Mouse (Mus musculus): Measurements from ENCODE around the gene Cfap206.

The Cfap206 gene

GRCm38 (mm10) chr4:34667923-34668322 lies 62.1 kb downstream of the Cfap206 start:
- no peak for DNase-seq

- no peak for DNase-seq
Measured at GRCm38 (mm10) chr4:34661927-34662326, 68.1 kb downstream of the Cfap206 start.

DNA sequence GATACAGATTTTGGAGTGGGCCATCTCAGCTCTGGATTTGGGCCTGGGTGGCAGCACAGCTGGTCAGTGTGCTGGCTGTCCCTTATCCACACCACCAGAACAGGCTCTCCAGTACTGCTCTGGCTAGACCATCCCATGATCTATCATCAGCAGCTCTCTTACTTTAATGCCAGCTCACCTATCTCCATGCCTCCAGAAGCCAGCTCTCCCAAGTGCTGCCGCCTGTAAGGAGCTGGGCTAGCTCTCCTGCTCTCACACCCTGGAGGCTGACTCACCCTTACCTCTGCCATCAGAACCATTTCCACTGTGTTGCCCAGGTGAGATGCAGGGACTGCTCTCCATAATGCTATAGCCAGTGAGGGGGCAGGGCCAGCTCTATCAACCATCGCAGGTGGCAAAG lies 68.5 kb downstream of the Cfap206 start:
- no peak for DNase-seq

DNA sequence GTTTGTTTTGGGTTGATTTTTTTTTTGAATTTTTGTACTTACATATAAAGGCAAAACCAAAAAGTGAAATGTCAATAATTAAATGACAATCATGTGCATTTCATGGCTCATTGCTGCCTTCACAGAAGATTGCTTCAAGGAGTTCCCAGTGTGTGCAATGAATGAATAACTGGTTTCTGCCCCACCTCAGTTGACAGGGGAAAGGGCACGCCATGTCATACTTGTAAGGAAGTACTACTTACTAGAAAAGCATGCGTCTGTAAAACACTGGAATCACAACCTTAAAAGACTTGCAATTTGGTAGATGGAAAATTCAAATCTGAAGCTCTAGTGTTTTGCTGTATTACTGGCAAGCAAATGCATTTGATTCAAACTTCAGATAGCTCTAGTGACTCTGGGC lies 71.0 kb downstream of the Cfap206 start:
- DNase-seq = no peak

DNA sequence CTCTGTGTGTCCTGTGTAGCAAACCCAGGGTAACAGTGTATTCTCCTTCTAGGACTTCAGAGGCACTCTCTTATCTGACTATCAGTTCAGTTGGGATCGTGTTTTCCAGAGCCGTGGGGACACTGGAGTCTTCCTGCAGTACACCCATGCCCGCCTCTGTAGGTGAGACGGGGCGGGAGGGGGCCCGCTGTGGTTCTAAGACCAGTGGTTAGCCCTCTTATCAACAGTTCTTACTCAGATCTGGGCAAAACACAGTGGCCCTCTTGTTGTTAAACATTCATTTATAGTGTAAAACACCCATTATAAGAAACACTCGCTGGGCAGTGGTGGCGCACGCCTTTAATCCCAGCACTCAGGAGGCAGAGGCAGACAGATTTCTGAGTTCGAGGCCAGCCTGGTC lies 73.9 kb downstream of the Cfap206 start:
- DNase-seq = no peak

DNA sequence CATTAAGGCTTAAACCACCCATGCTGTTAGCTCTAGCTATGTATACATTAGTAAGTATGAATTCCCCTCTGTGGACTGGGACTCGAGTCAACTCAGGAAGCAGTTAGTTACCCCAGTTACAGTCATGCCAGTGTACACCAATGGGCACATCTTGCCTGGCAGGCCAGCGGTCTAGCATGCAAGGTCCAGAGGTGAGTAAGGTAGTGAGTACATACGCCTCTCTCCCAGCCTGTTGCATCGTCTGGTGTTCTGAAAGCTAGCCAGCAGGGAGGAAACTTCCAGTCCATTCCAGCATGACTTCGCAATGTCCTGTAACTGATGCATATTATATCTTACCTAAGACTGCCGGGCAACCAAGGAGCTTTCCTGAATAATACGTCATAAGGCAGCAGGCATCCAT lies 76.8 kb downstream of the Cfap206 start:
- no peak for DNase-seq

DNA sequence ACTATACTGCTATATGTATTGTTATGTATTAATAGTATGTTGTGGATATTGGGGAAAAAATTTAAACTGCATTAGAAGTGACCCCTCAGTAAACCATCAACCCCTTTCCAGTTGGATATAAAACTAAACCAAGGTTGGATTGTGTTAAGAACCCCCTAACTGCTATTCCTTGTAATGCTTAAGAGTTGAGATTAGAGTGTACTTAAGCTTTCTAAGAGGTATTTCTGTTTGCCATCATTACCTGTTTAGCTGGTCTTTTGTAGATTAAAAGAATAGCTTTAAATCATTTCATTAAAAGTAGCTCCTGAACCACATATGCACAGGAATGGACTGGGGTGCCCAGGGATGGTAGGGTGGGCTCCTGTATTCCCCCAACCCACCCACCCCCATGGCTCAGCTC lies 85.2 kb downstream of the Cfap206 start:
- DNase-seq = no peak

- no peak for DNase-seq
Measured at GRCm38 (mm10) chr4:34640731-34641130, 89.3 kb downstream of the Cfap206 start.

DNA sequence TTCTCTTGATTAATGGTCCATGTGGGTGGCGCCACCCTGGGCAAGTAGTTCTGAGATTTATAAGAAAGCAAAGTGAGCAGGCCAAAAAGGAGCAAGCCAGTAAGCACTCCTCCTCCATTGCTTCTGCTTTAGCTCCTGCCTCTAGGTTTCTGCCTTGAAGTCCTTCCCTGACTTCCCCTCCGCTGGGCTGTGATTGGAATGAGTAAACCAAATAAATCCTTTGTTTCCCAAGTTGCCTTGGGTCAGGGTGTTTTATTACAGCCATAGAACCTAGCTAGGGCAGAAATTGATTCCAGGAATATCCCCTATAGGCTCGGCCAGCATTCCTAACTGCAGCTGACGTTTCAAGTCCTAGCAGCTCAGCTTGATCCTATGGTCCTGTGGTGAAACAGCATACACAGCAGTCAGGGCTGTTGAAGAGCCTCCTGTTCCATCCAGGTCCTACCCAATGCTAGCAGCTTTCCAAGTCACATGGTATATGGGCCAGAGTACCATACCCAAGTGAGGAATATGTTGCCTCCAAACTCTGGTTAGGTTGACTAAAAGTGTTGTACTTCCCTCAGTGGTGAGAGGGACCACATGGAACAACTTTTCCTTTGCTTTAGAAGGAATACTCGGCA lies 90.2 kb downstream of the Cfap206 start:
- DNase-seq = no peak
